Mouse (Mus musculus): ENCODE results near the gene Farp1. TPM values are rescaled to one million over a fixed set of nuclear protein-coding genes. Genes with fewer than 3 reads are reported as not detected.

Gene Farp1
- polyA plus RNA-seq, 1 experiment from 2014 or later: 2.3 TPM

DNA sequence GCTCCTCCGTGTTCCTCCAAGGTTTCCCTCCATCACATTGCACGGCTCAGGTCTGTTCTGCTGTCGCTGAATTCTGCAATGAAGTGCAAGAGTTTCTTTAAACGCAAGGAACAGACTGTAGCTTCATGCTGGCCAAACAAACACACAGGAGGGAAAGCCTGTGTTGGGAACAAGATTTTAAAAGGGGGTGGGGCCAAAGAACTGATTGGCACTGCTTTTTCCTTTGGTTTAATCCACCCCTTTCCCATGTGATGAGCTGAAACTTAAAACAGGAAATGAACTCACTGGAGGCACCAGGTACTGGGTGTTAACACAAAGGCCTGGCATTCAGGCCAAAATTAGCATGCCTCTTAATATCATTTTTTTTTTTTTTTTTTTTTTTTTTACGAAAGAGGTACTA lies 213.3 kb downstream of the Farp1 start:
- Histone ChIP-seq H3K9me3 (ENCODE audit: low read length) (no peaks in the 10 kb centered on the region), H3K4me3 (ENCODE audit: low read depth, low read length) (no peak overlapping the region), H3K27ac (ENCODE audit: low read depth) (no peak overlapping the region), H3K9ac (replicated peaks) (no peak overlapping the region), H3K4me1 (ENCODE audit: insufficient read depth) (peaks cover 17% of the 10 kb centered on the region), H3K4me2 (ENCODE audit: low read depth, low read length) (no peak overlapping the region), H3K36me3 (replicated peaks; ENCODE audit: insufficient read depth, low read length) (0 out of 2 replicates have a peak, but pooled peaks cover 5% of the 10 kb centered on the region), H3K27me3 (ENCODE audit: insufficient read depth, low read length) (no peaks in the 10 kb centered on the region)
- no peak for TF ChIP-seq EP300 (IDR thresholded peaks at IDR 0.05; ENCODE audit: low read depth)
- TF ChIP-seq CTCF (IDR thresholded peaks at IDR 0.05; ENCODE audit: low read depth): no peak
- ATAC-seq: no peak
- DNase-seq: no peak
- WGBS (ENCODE audit: insufficient replicate concordance): 91% methylated on average over 5 of the region's 5 CpGs

DNA sequence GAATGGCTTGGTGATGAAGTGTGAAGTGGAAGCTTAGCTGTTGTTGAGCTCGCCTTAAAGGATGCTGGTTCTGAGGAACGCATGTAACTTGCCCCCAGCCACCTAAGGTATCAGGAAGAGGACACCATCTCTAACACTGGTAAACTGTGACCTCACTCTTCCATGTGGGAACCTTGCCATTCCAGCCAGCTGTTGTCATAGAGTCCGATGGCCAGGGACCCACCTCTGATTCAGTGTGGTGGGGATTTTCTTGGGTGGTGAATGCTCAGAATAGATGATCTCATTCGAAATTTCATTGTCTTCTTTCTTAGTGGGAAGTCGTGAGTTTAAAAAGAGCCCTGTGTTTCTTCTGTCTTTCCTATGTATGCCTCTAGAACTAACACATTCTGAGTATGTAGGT lies 216.1 kb downstream of the Farp1 start:
- Histone ChIP-seq H3K36me3 (replicated peaks; ENCODE audit: insufficient read depth, low read length) (no peaks in the 10 kb centered on the region), H3K27ac (ENCODE audit: low read depth) (no peak overlapping the region), H3K9me3 (ENCODE audit: low read length) (no peaks in the 10 kb centered on the region), H3K27me3 (ENCODE audit: insufficient read depth, low read length) (no peaks in the 10 kb centered on the region), H3K9ac (replicated peaks) (no peak overlapping the region), H3K4me3 (ENCODE audit: low read depth, low read length) (no peak overlapping the region), H3K4me2 (ENCODE audit: low read depth, low read length) (no peak overlapping the region), H3K4me1 (ENCODE audit: insufficient read depth) (peaks cover 18% of the 10 kb centered on the region)
- no peak for DNase-seq
- WGBS (ENCODE audit: insufficient replicate concordance): 77% methylated on average over 5 of the region's 5 CpGs
- ATAC-seq: no peak
- TF ChIP-seq CTCF (IDR thresholded peaks at IDR 0.05; ENCODE audit: low read depth) (no peak), EP300 (IDR thresholded peaks at IDR 0.05; ENCODE audit: low read depth) (no peak)

DNA sequence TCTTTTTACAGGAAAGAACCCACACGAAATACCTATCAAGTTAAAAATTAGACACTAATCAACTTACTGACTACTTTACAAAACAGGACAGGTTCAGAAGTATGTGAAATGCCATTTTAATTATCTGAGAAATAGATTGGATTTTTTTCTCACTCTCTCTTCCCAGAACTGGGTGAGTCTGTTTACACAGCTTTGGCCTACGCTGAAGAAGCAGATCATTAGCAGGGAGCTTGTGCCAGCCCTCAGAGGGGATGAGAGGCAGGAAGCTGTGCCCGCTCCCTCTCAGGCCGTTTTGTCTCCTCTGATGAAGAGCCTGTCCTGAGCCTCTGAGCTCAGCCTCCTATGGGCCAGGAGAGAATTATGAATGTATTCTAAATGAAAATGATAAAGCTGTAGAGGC lies 216.7 kb downstream of the Farp1 start:
- TF ChIP-seq CTCF (IDR thresholded peaks at IDR 0.05; ENCODE audit: low read depth) (no peak), EP300 (IDR thresholded peaks at IDR 0.05; ENCODE audit: low read depth) (no peak)
- Histone ChIP-seq H3K4me1 (ENCODE audit: insufficient read depth) (peaks cover 18% of the 10 kb centered on the region), H3K9me3 (ENCODE audit: low read length) (no peaks in the 10 kb centered on the region), H3K27ac (ENCODE audit: low read depth) (peak overlapping the region; percentile 57; the same call in 1 of the 2 replicates), H3K27me3 (ENCODE audit: insufficient read depth, low read length) (no peaks in the 10 kb centered on the region), H3K4me3 (ENCODE audit: low read depth, low read length) (no peak overlapping the region), H3K4me2 (ENCODE audit: low read depth, low read length) (no peak overlapping the region), H3K36me3 (replicated peaks; ENCODE audit: insufficient read depth, low read length) (no peaks in the 10 kb centered on the region), H3K9ac (replicated peaks) (no peak overlapping the region; the same call in 1 of the 2 replicates)
- WGBS (ENCODE audit: insufficient replicate concordance): 50% methylated on average over 4 of the region's 4 CpGs
- ATAC-seq (no peak), DNase-seq (no peak)

DNA sequence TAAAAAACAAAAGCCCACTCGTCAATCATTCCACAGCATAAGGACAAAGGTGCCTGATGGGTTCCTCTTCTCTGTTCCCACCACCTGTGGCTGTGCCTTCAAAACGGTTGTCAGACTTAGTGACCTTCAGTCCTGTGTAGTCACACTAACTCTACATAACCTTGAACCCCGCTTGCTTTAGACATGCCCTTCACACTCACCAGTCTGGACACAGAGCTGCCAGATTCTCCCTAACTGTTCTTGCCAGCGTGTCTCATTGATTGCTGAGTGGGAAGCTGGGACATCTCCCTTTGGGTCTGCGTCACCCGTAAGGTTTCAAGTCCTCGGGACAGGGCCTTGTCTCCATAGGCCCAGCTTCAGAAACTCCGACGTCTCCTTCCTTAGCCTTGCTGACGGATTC lies 217.5 kb downstream of the Farp1 start:
- H3K9me3 ChIP-seq (ENCODE audit: low read length): no peaks in the 10 kb centered on the region
- DNase-seq (no peak), ATAC-seq (peak; percentile 80)
- no peak overlapping the region for H3K4me3 ChIP-seq (ENCODE audit: low read depth, low read length)
- no peak overlapping the region for H3K9ac ChIP-seq (replicated peaks)
- H3K4me1 ChIP-seq (ENCODE audit: insufficient read depth): peaks cover 20% of the 10 kb centered on the region
- H3K27me3 ChIP-seq (ENCODE audit: insufficient read depth, low read length): no peaks in the 10 kb centered on the region
- 65% methylated on average over 10 of the region's 10 CpGs for WGBS (ENCODE audit: insufficient replicate concordance)
- peak overlapping the region; percentile 57 for H3K27ac ChIP-seq (ENCODE audit: low read depth)
- H3K36me3 ChIP-seq (replicated peaks; ENCODE audit: insufficient read depth, low read length): no peaks in the 10 kb centered on the region
- H3K4me2 ChIP-seq (ENCODE audit: low read depth, low read length): no peak overlapping the region
- TF ChIP-seq CTCF (IDR thresholded peaks at IDR 0.05; ENCODE audit: low read depth) (no peak), EP300 (IDR thresholded peaks at IDR 0.05; ENCODE audit: low read depth) (no peak)

DNA sequence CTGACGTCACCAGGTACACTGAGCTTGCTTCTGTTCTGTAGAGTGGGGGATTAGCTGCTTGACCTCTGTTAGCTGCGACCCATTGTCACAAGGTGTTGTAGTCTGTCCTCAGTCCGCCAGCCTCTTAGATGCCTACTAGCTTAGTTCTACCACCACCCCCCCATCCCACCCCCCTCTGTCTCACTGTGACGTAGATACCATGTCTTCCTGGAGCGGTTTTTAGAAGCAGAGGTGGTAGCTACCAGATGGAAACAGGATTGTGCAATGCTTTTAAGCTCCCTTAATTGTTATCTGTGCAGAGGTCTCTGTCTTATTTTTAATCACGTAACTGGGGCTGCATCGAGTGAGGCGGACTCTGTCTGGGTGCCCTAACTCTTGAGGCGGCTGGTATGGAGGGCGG lies 219.9 kb downstream of the Farp1 start:
- TF ChIP-seq CTCF (IDR thresholded peaks at IDR 0.05; ENCODE audit: low read depth) (no peak), EP300 (IDR thresholded peaks at IDR 0.05; ENCODE audit: low read depth) (no peak)
- H3K9ac ChIP-seq (replicated peaks): no peak overlapping the region
- no peaks in the 10 kb centered on the region for H3K27me3 ChIP-seq (ENCODE audit: insufficient read depth, low read length)
- H3K4me3 ChIP-seq (ENCODE audit: low read depth, low read length): no peak overlapping the region
- DNase-seq: no peak
- H3K27ac ChIP-seq (ENCODE audit: low read depth): no peak overlapping the region
- no peak overlapping the region for H3K4me2 ChIP-seq (ENCODE audit: low read depth, low read length)
- no peaks in the 10 kb centered on the region for H3K36me3 ChIP-seq (replicated peaks; ENCODE audit: insufficient read depth, low read length)
- H3K9me3 ChIP-seq (ENCODE audit: low read length): no peaks in the 10 kb centered on the region
- no peak for ATAC-seq
- WGBS (ENCODE audit: insufficient replicate concordance): 78% methylated on average over 10 of the region's 10 CpGs
- peaks cover 20% of the 10 kb centered on the region for H3K4me1 ChIP-seq (ENCODE audit: insufficient read depth)

DNA sequence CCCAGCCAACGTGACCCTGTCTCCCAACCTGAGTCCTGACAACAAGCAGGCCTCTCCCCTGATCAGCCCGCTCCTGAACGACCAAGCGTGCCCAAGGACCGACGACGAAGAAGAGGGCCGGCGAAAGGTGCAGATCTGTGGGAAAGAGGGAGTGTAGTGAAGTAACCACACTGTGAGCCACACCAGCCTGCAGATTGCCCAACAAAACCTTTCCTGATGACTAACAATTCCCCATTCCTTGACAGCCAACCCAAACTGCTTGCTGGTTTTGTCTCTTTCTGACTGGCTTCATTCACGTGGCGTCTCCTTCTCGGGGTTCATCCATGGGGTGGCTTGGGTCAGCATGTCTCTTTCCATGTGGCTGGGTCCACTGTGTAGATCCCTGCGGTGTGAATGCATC lies 220.5 kb downstream of the Farp1 start:
- TF ChIP-seq CTCF (IDR thresholded peaks at IDR 0.05; ENCODE audit: low read depth): no peak
- no peak for TF ChIP-seq EP300 (IDR thresholded peaks at IDR 0.05; ENCODE audit: low read depth)
- H3K4me1 ChIP-seq (ENCODE audit: insufficient read depth): peaks cover 20% of the 10 kb centered on the region
- DNase-seq (no peak), ATAC-seq (no peak)
- no peaks in the 10 kb centered on the region for H3K27me3 ChIP-seq (ENCODE audit: insufficient read depth, low read length)
- no peak overlapping the region for H3K27ac ChIP-seq (ENCODE audit: low read depth)
- no peak overlapping the region for H3K9ac ChIP-seq (replicated peaks)
- H3K36me3 ChIP-seq (replicated peaks; ENCODE audit: insufficient read depth, low read length): no peaks in the 10 kb centered on the region
- 73% methylated on average over 13 of the region's 13 CpGs for WGBS (ENCODE audit: insufficient replicate concordance)
- peak overlapping the region; percentile 19; the same call in 1 of the 2 replicates for H3K4me2 ChIP-seq (ENCODE audit: low read depth, low read length)
- no peak overlapping the region for H3K4me3 ChIP-seq (ENCODE audit: low read depth, low read length)
- no peaks in the 10 kb centered on the region for H3K9me3 ChIP-seq (ENCODE audit: low read length)

DNA sequence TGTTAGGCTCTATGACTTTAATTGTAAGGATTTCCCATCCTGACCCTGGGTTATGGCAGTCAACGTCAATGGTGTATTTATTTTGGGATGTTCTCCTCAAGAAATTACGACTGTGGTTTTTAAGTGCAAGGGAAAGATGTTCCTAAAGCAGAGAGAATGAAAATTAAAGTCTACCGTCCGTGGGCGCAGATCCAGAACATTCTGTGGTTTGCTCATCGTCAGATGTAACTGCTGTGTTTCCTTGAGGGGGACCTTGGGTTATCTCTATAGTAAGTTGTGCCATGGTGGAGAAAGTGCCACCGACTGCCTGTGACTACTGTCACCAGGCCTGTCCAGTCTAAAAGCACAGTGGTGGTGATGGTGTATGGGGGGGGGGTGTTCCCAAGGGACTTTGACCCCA lies 221.9 kb downstream of the Farp1 start:
- DNase-seq: no peak
- TF ChIP-seq CTCF (IDR thresholded peaks at IDR 0.05; ENCODE audit: low read depth): no peak
- TF ChIP-seq EP300 (IDR thresholded peaks at IDR 0.05; ENCODE audit: low read depth): no peak

More for the DNA sequence above, 221.9 kb downstream of the Farp1 start:
- Histone ChIP-seq H3K9me3 (ENCODE audit: low read length) (no peaks in the 10 kb centered on the region), H3K4me3 (ENCODE audit: low read depth, low read length) (no peak overlapping the region), H3K4me1 (ENCODE audit: insufficient read depth) (peaks cover 24% of the 10 kb centered on the region), H3K36me3 (replicated peaks; ENCODE audit: insufficient read depth, low read length) (no peaks in the 10 kb centered on the region), H3K27me3 (ENCODE audit: insufficient read depth, low read length) (no peaks in the 10 kb centered on the region), H3K27ac (ENCODE audit: low read depth) (no peak overlapping the region), H3K9ac (replicated peaks) (no peak overlapping the region), H3K4me2 (ENCODE audit: low read depth, low read length) (no peak overlapping the region)
- ATAC-seq: no peak
- 72% methylated on average over 7 of the region's 7 CpGs for WGBS (ENCODE audit: insufficient replicate concordance)
